Mouse (Mus musculus): ENCODE measurements around the gene Aldh8a1. TPM values are rescaled to one million over a fixed set of nuclear protein-coding genes. Genes with fewer than 3 reads are reported as not detected.

Aldh8a1 gene
- polyA plus RNA-seq, 1 experiment, result not detected

GRCm38 (mm10) chr10:21349946-21350345, 27.1 kb upstream of the Aldh8a1 start:
- H3K79me2 ChIP-seq (ENCODE audit: control insufficient read depth, insufficient read depth), result no peaks in the 10 kb centered on the region
- no peaks in the 10 kb centered on the region for H3K27me3 ChIP-seq (ENCODE audit: control insufficient read depth, insufficient read depth, insufficient read length)
- H3ac ChIP-seq (ENCODE audit: control insufficient read depth, insufficient read length), result no peak overlapping the region
- no peak overlapping the region for H3K4me2 ChIP-seq (ENCODE audit: low read depth)
- no peak overlapping the region for H3K4me3 ChIP-seq
- peaks cover 39% of the 10 kb centered on the region for H3K36me3 ChIP-seq (ENCODE audit: control insufficient read depth, insufficient read depth)
- TF ChIP-seq USF1 (IDR thresholded peaks at IDR 0.05; ENCODE audit: low read depth), result no peak
- TF ChIP-seq MYOG (IDR thresholded peaks at IDR 0.05; ENCODE audit: control insufficient read depth in 1 of 3, insufficient read depth in 1 of 3, insufficient read length in 2 of 3, low read depth in 2 of 3), result no peak
- no peak for TF ChIP-seq MAX (IDR thresholded peaks at IDR 0.05; ENCODE audit: low read depth)
- no peak for TF ChIP-seq REST (IDR thresholded peaks at IDR 0.05; ENCODE audit: insufficient read depth, insufficient read length)
- TF ChIP-seq TCF3 (IDR thresholded peaks at IDR 0.05; ENCODE audit: insufficient read length, low read depth), result no peak
- no peak for TF ChIP-seq TCF12 (IDR thresholded peaks at IDR 0.05; ENCODE audit: insufficient read depth, poor library complexity, severe bottlenecking)
- TF ChIP-seq POLR2AphosphoS2 (IDR thresholded peaks at IDR 0.05; ENCODE audit: insufficient read length, low read depth), result no peak
- no peak for TF ChIP-seq POLR2A (IDR thresholded peaks at IDR 0.05; ENCODE audit: insufficient read length, low read depth)
- TF ChIP-seq CEBPB (IDR thresholded peaks at IDR 0.05; ENCODE audit: insufficient read depth, poor library complexity, severe bottlenecking), result no peak
- no peak for TF ChIP-seq SRF (IDR thresholded peaks at IDR 0.05; ENCODE audit: control insufficient read depth, insufficient read length, low read depth)
- TF ChIP-seq MYOD1 (IDR thresholded peaks at IDR 0.05; ENCODE audit: control insufficient read depth in 1 of 3, insufficient read length in 2 of 3, low read depth in 2 of 3), result no peak
- no peak for TF ChIP-seq E2F4 (IDR thresholded peaks at IDR 0.05; ENCODE audit: insufficient read depth)

- Histone ChIP-seq H3K4me2 (ENCODE audit: low read depth) (no peak overlapping the region), H3ac (ENCODE audit: control insufficient read depth, insufficient read length) (no peak overlapping the region), H3K27me3 (ENCODE audit: control insufficient read depth, insufficient read depth, insufficient read length) (no peaks in the 10 kb centered on the region), H3K4me3 (no peak overlapping the region), H3K79me2 (ENCODE audit: control insufficient read depth, insufficient read depth) (no peaks in the 10 kb centered on the region), H3K36me3 (ENCODE audit: control insufficient read depth, insufficient read depth) (peaks cover 30% of the 10 kb centered on the region)
- no peak for TF ChIP-seq TCF12 (IDR thresholded peaks at IDR 0.05; ENCODE audit: insufficient read depth, poor library complexity, severe bottlenecking)
- TF ChIP-seq POLR2A (IDR thresholded peaks at IDR 0.05; ENCODE audit: insufficient read length, low read depth), result no peak
- TF ChIP-seq POLR2AphosphoS2 (IDR thresholded peaks at IDR 0.05; ENCODE audit: insufficient read length, low read depth), result no peak
- no peak for TF ChIP-seq MAX (IDR thresholded peaks at IDR 0.05; ENCODE audit: low read depth)
- no peak for TF ChIP-seq REST (IDR thresholded peaks at IDR 0.05; ENCODE audit: insufficient read depth, insufficient read length)
- no peak for TF ChIP-seq CEBPB (IDR thresholded peaks at IDR 0.05; ENCODE audit: insufficient read depth, poor library complexity, severe bottlenecking)
- TF ChIP-seq MYOD1 (IDR thresholded peaks at IDR 0.05; ENCODE audit: control insufficient read depth in 1 of 3, insufficient read length in 2 of 3, low read depth in 2 of 3), result no peak
- TF ChIP-seq MYOG (IDR thresholded peaks at IDR 0.05; ENCODE audit: control insufficient read depth in 1 of 3, insufficient read depth in 1 of 3, insufficient read length in 2 of 3, low read depth in 2 of 3), result no peak
- no peak for TF ChIP-seq E2F4 (IDR thresholded peaks at IDR 0.05; ENCODE audit: insufficient read depth)
- TF ChIP-seq USF1 (IDR thresholded peaks at IDR 0.05; ENCODE audit: low read depth), result no peak
- TF ChIP-seq TCF3 (IDR thresholded peaks at IDR 0.05; ENCODE audit: insufficient read length, low read depth), result no peak
- TF ChIP-seq SRF (IDR thresholded peaks at IDR 0.05; ENCODE audit: control insufficient read depth, insufficient read length, low read depth), result no peak
These were observed 26.3 kb upstream of the Aldh8a1 start for GRCm38 (mm10) chr10:21350531-21351515.

- Histone ChIP-seq H3K27me3 (ENCODE audit: control insufficient read depth, insufficient read depth, insufficient read length) (no peaks in the 10 kb centered on the region), H3K4me3 (no peak overlapping the region), H3K36me3 (ENCODE audit: control insufficient read depth, insufficient read depth) (peaks cover 37% of the 10 kb centered on the region), H3K4me2 (ENCODE audit: low read depth) (no peak overlapping the region), H3ac (ENCODE audit: control insufficient read depth, insufficient read length) (no peak overlapping the region), H3K79me2 (ENCODE audit: control insufficient read depth, insufficient read depth) (no peaks in the 10 kb centered on the region)
- TF ChIP-seq POLR2AphosphoS2 (IDR thresholded peaks at IDR 0.05; ENCODE audit: insufficient read length, low read depth), result no peak
- no peak for TF ChIP-seq MAX (IDR thresholded peaks at IDR 0.05; ENCODE audit: low read depth)
- TF ChIP-seq E2F4 (IDR thresholded peaks at IDR 0.05; ENCODE audit: insufficient read depth), result no peak
- TF ChIP-seq MYOD1 (IDR thresholded peaks at IDR 0.05; ENCODE audit: control insufficient read depth in 1 of 3, insufficient read length in 2 of 3, low read depth in 2 of 3), result no peak
- no peak for TF ChIP-seq TCF3 (IDR thresholded peaks at IDR 0.05; ENCODE audit: insufficient read length, low read depth)
- TF ChIP-seq POLR2A (IDR thresholded peaks at IDR 0.05; ENCODE audit: insufficient read length, low read depth), result no peak
- TF ChIP-seq REST (IDR thresholded peaks at IDR 0.05; ENCODE audit: insufficient read depth, insufficient read length), result no peak
These were observed 25.3 kb upstream of the Aldh8a1 start for GRCm38 (mm10) chr10:21351766-21352165.

- Histone ChIP-seq H3K4me3 (no peak overlapping the region), H3K4me2 (ENCODE audit: low read depth) (no peak overlapping the region), H3K36me3 (ENCODE audit: control insufficient read depth, insufficient read depth) (peaks cover 48% of the 10 kb centered on the region), H3ac (ENCODE audit: control insufficient read depth, insufficient read length) (no peak overlapping the region), H3K79me2 (ENCODE audit: control insufficient read depth, insufficient read depth) (no peaks in the 10 kb centered on the region), H3K27me3 (ENCODE audit: control insufficient read depth, insufficient read depth, insufficient read length) (no peaks in the 10 kb centered on the region)
- no peak for TF ChIP-seq E2F4 (IDR thresholded peaks at IDR 0.05; ENCODE audit: insufficient read depth)
These were observed 23.2 kb upstream of the Aldh8a1 start for GRCm38 (mm10) chr10:21353890-21354289.

GRCm38 (mm10) chr10:21354506-21354905, 22.6 kb upstream of the Aldh8a1 start:
- no peak for TF ChIP-seq REST (IDR thresholded peaks at IDR 0.05; ENCODE audit: insufficient read depth, insufficient read length)
- no peak for TF ChIP-seq CEBPB (IDR thresholded peaks at IDR 0.05; ENCODE audit: insufficient read depth, poor library complexity, severe bottlenecking)
- TF ChIP-seq SRF (IDR thresholded peaks at IDR 0.05; ENCODE audit: control insufficient read depth, insufficient read length, low read depth), result no peak
- no peak for TF ChIP-seq MYOD1 (IDR thresholded peaks at IDR 0.05; ENCODE audit: control insufficient read depth in 1 of 3, insufficient read length in 2 of 3, low read depth in 2 of 3)
- no peak for TF ChIP-seq TCF3 (IDR thresholded peaks at IDR 0.05; ENCODE audit: insufficient read length, low read depth)
- no peak for TF ChIP-seq MAX (IDR thresholded peaks at IDR 0.05; ENCODE audit: low read depth)
- no peak for TF ChIP-seq POLR2A (IDR thresholded peaks at IDR 0.05; ENCODE audit: insufficient read length, low read depth)
- TF ChIP-seq MYOG (IDR thresholded peaks at IDR 0.05; ENCODE audit: control insufficient read depth in 1 of 3, insufficient read depth in 1 of 3, insufficient read length in 2 of 3, low read depth in 2 of 3), result no peak
- no peak for TF ChIP-seq TCF12 (IDR thresholded peaks at IDR 0.05; ENCODE audit: insufficient read depth, poor library complexity, severe bottlenecking)
- no peak for TF ChIP-seq E2F4 (IDR thresholded peaks at IDR 0.05; ENCODE audit: insufficient read depth)
- TF ChIP-seq POLR2AphosphoS2 (IDR thresholded peaks at IDR 0.05; ENCODE audit: insufficient read length, low read depth), result no peak
- TF ChIP-seq USF1 (IDR thresholded peaks at IDR 0.05; ENCODE audit: low read depth), result no peak
- Histone ChIP-seq H3ac (ENCODE audit: control insufficient read depth, insufficient read length) (no peak overlapping the region), H3K79me2 (ENCODE audit: control insufficient read depth, insufficient read depth) (no peaks in the 10 kb centered on the region), H3K27me3 (ENCODE audit: control insufficient read depth, insufficient read depth, insufficient read length) (no peaks in the 10 kb centered on the region), H3K36me3 (ENCODE audit: control insufficient read depth, insufficient read depth) (peaks cover 49% of the 10 kb centered on the region), H3K4me2 (ENCODE audit: low read depth) (no peak overlapping the region), H3K4me3 (no peak overlapping the region)

Measured in myocyte (in vitro differentiated cells).